Mouse (Mus musculus) liver, embryonic 14.5 days (tissue): ENCODE measurements at regions not wholly inside any gene's neighbourhood (a gene's known extent, or its start where the extent isn't known, plus 50 kb on each side); places are given as distances from the start of the nearest gene placed in this dataset.

Source experiments
- CTCF ChIP-seq: IDR thresholded peaks from 2 replicates; pipeline ENCODE4 v1.5.1; 2016; ENCODE audit warnings: antibody characterized with exemption, low read depth, control low read depth
- EP300 ChIP-seq: IDR thresholded peaks from 2 replicates; pipeline ENCODE4 v1.6.1; 2016; ENCODE audit warnings: antibody characterized with exemption, low read depth

DNA sequence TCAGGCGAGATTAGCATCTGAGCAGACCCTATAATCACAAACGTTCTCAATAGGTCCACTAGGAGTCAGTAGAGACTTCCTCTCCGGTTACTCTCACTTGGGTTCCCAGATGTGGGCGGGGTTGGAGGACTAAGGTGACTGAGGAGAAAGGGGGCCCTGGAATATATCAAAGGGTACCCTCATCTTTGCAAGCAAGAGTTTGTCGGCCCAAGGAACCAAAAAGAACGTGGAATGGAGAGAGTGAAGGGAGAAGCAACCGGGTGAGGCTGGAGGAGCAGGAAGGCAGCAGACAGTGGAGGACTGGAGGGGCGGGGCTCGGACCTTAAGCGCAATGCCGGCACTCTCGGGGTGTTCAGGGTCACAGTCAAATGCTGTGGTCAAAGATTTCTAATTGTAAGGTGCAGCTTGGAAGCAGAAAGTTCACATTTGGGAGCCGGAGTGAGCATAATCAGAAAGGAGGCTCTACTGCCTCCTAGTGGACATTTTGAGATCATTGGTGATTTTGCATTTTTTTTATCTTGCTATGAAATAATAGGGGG is 68.3 kb upstream of the Smox start:
- TF ChIP-seq CTCF (peak; percentile 67), EP300 (no peak)
